8 mouse cellular contexts compared by ENCODE assay signal in genomic region chr17:13006546-13006945, GRCm38 (mm10). TPM values are rescaled to one million over a fixed set of nuclear protein-coding genes. Genes with fewer than 3 reads are reported as not detected.
A peak's percentile ranks its signal among the peaks of the same experiment; 100 is the strongest.
DNase-seq lines count a peak whose midpoint lies in the region; ATAC-seq and TF ChIP-seq lines count a peak whose summit lies in the region.
"Not testable (repeated sequence)": the region's sequence is repeated elsewhere in the genome, so short reads cannot be mapped to it uniquely, and the experiment has no call there.

Sod2 (plus strand) TSS chr17:13006846.

- 95% methylated on average over 2 of the region's 2 CpGs for WGBS in kidney, embryonic 14.5 days
- WGBS in limb, embryonic 10.5 days: 95% methylated on average over 2 of the region's 2 CpGs
- WGBS in olfactory bulb, adult 2 months: 100% methylated on average over 2 of the region's 2 CpGs

- H3K4me1 ChIP-seq in ES-E14 (ENCODE audit: control insufficient read depth in 2 of 2, insufficient read depth in 2 of 2, low read length in 2 of 2, poor library complexity in 1 of 2); cortical plate, adult 2 months (ENCODE audit: control insufficient read depth, insufficient read depth, low read length); olfactory bulb, adult 2 months (ENCODE audit: control insufficient read depth, insufficient read depth, low read length): not testable (repeated sequence)
- H3K4me1 ChIP-seq in kidney, embryonic 14.5 days (ENCODE audit: control insufficient read depth, insufficient read depth, low read length): peaks cover 11% of the 10 kb centered on the region; the same call in 1 of the 2 replicates
- H3K4me1 ChIP-seq in limb, embryonic 10.5 days: peaks cover 19% of the 10 kb centered on the region

- peak within 1 kb of the TSS; percentile 19; the same call in 1 of the 2 replicates for H3K9ac ChIP-seq in ES-E14 (ENCODE audit: insufficient read depth, low read depth, low read length, poor library complexity, severe bottlenecking)
- H3K9ac ChIP-seq in kidney, embryonic 14.5 days (ENCODE audit: low read depth, low read length): peak within 1 kb of the TSS; percentile 44; the same call in 1 of the 2 replicates

- DNase-seq in ES-E14 (ENCODE audit: low read depth, low spot score); gastrocnemius, adult 8-10 months (ENCODE audit: low spot score in 2 of 2); heart, postnatal 10 days; limb, embryonic 10.5 days (ENCODE audit: low spot score): not testable (repeated sequence)

- not testable (repeated sequence) for ATAC-seq in kidney, embryonic 14.5 days (ENCODE audit: low FRiP score, low TSS enrichment); megakaryocyte, adult 5-6 weeks (ENCODE audit: poor library complexity, severe bottlenecking)

- not testable (repeated sequence) for H3K9me3 ChIP-seq in ES-E14 (ENCODE audit: control insufficient read depth, insufficient read depth, low read depth, low read length); kidney, embryonic 14.5 days (ENCODE audit: control insufficient read depth, low read length); limb, embryonic 10.5 days (replicated peaks)

- in situ Hi-C loops in ES-E14 (cut with MboI; ENCODE audit: low sequenced_read_pairs in 2 of 2, unreplicated experiment in 2 of 2): not testable (repeated sequence)

- H3K27ac ChIP-seq in ES-E14 (ENCODE audit: insufficient read depth, low read depth, low read length, poor library complexity, severe bottlenecking): peak within 1 kb of the TSS; percentile 30; the same call in 1 of the 2 replicates
- H3K27ac ChIP-seq in cortical plate, adult 2 months (ENCODE audit: insufficient read depth, low read length): peak within 1 kb of the TSS; percentile 58; the same call in 1 of the 2 replicates
- peak within 1 kb of the TSS; percentile 72; the same call in 1 of the 2 replicates for H3K27ac ChIP-seq in kidney, embryonic 14.5 days (ENCODE audit: low read depth, low read length)
- H3K27ac ChIP-seq in limb, embryonic 10.5 days: peak within 1 kb of the TSS; percentile 86
- H3K27ac ChIP-seq in olfactory bulb, adult 2 months (ENCODE audit: insufficient read depth, low read depth, low read length): peak within 1 kb of the TSS; percentile 76

- H3K36me3 ChIP-seq in ES-E14 (ENCODE audit: control insufficient read depth, insufficient read depth, low read length, poor library complexity, severe bottlenecking); kidney, embryonic 14.5 days (ENCODE audit: control insufficient read depth, insufficient read depth, low read length); limb, embryonic 10.5 days: not testable (repeated sequence)

- TF ChIP-seq POLR2A in cortical plate, adult 2 months (IDR thresholded peaks at IDR 0.05; ENCODE audit: extremely low read depth, insufficient read depth, low read length); olfactory bulb, adult 2 months (IDR thresholded peaks at IDR 0.05; ENCODE audit: insufficient read depth, low read depth, low read length): not testable (repeated sequence)

- peak within 1 kb of the TSS; percentile 70 to 83 for H3K4me3 ChIP-seq in ES-E14 (ENCODE audit: insufficient read depth in 1 of 2, low read depth in 1 of 2, low read length in 2 of 2, poor library complexity in 1 of 2, severe bottlenecking in 1 of 2)
- peak within 1 kb of the TSS; percentile 85 for H3K4me3 ChIP-seq in cortical plate, adult 2 months (ENCODE audit: insufficient read depth, low read length)
- peak within 1 kb of the TSS; percentile 73 for H3K4me3 ChIP-seq in kidney, embryonic 14.5 days (ENCODE audit: low read length)
- peak within 1 kb of the TSS; percentile 95 for H3K4me3 ChIP-seq in limb, embryonic 10.5 days
- peak within 1 kb of the TSS; percentile 85 for H3K4me3 ChIP-seq in olfactory bulb, adult 2 months (ENCODE audit: insufficient read depth, low read depth, low read length)

- not testable (repeated sequence) for TF ChIP-seq CTCF in cortical plate, adult 2 months (IDR thresholded peaks at IDR 0.05; ENCODE audit: extremely low read depth, insufficient read depth, low read length); olfactory bulb, adult 2 months (IDR thresholded peaks at IDR 0.05; ENCODE audit: insufficient read depth, low read depth, low read length)

- not testable (repeated sequence) for H3K27me3 ChIP-seq in kidney, embryonic 14.5 days (ENCODE audit: control insufficient read depth, insufficient read depth, low read length); limb, embryonic 10.5 days (ENCODE audit: low read depth, poor library complexity, severe bottlenecking)

- H3K4me2 ChIP-seq in kidney, embryonic 14.5 days (replicated peaks; ENCODE audit: low read depth, low read length): peak within 1 kb of the TSS; percentile 64

- intact Hi-C loops in heart, postnatal 10 days (cut with DNase I): not testable (repeated sequence)

RNA-seq across cellular contexts. Expression of gene Sod2, which starts in this region (rescaled TPM):
- 161 and 199 TPM in 2 replicates for total RNA-seq in ES-E14 (2012; rRNA removed)
- 222 and 230 TPM in 2 replicates for polyA plus RNA-seq in cortical plate, adult 2 months (2012; rRNA removed)
- total RNA-seq in gastrocnemius, adult 8-10 months (2022): 100 to 1,000 TPM; 386 to 415 (median 402) TPM
- total RNA-seq in heart, postnatal 10 days (2021): 100 to 1,000 TPM; 815 to 853 TPM
- 139 and 144 TPM in 2 replicates for polyA plus RNA-seq in kidney, embryonic 14.5 days (2014; fragmentation: Nextera tagmentation; extraction: Ambion mirVana)
- 94.4 and 105 TPM in 2 replicates for polyA plus RNA-seq in limb, embryonic 10.5 days (2016; fragmentation: Nextera tagmentation; extraction: Ambion mirVana)
- total RNA-seq in megakaryocyte, adult 5-6 weeks (2015): 57.6 and 73.8 TPM in 2 replicates
- total RNA-seq in megakaryocyte, adult 5-6 weeks (2017): 23.3 and 40.3 TPM in 2 replicates
- polyA plus RNA-seq in olfactory bulb, adult 2 months (2012; ENCODE audit: insufficient read depth, insufficient read length, low replicate concordance, missing spikeins): 78.0 TPM in 1 of 2 replicates, not detected in the other

Comparison
In these comparisons a context has a peak if more than half of its experiments do, and no peak if none do; other contexts are left out.
1. H3K27ac ChIP-seq: peak in every context shown above with its lines; median percentile 86 in limb, embryonic 10.5 days; 76 in olfactory bulb, adult 2 months; 72 in kidney, embryonic 14.5 days; 58 in cortical plate, adult 2 months; 30 in ES-E14.